In genomic region chr2:167841339-167842240, GRCm38 (mm10) we compare ENCODE assay signal across 15 mouse cellular contexts.
DNase-seq lines count a peak whose midpoint lies in the region; ATAC-seq and TF ChIP-seq lines count a peak whose summit lies in the region.
"Had no signal": no experiment of that assay in that cellular context is flagged by ENCODE, and none has a peak within 500 bp of the region (broad histone marks: within the 10 kb centered on the region; RNA-seq: fewer than 3 reads in every experiment).

No protein-coding gene starts in this region.

- peak overlapping the region; percentile 64 for H3K27ac ChIP-seq in heart, adult 2 months
- H3K27ac ChIP-seq in lung, embryonic 15.5 days: peak overlapping the region; percentile 60; the same call in 1 of the 2 replicates
- no peak overlapping the region for H3K27ac ChIP-seq in intestine, postnatal 0 days (ENCODE audit: low read depth, low read length)
- no peak overlapping the region for H3K27ac ChIP-seq in neural tube, embryonic 15.5 days (replicated peaks)
- H3K27ac ChIP-seq: forebrain, embryonic 15.5 days had no signal

- no peak overlapping the region for H3K4me2 ChIP-seq in lung, embryonic 15.5 days
- no peak overlapping the region for H3K4me2 ChIP-seq in intestine, postnatal 0 days (replicated peaks; ENCODE audit: low read depth)
- H3K4me2 ChIP-seq in neural tube, embryonic 15.5 days: no peak overlapping the region
- H3K4me2 ChIP-seq: forebrain, embryonic 15.5 days had no signal

- WGBS in heart, adult 2 months: 39% methylated on average over 22 of the region's 22 CpGs
- WGBS in lung, embryonic 15.5 days: 33% methylated on average over 22 of the region's 22 CpGs
- 44% methylated on average over 22 of the region's 22 CpGs for whole genome bisulfite sequencing in intestine, postnatal 0 days
- 39% methylated on average over 22 of the region's 22 CpGs for WGBS in neural tube, embryonic 15.5 days

- no peaks in the 10 kb centered on the region for H3K27me3 ChIP-seq in heart, adult 2 months (ENCODE audit: control insufficient read depth, insufficient read depth, low read length)
- H3K27me3 ChIP-seq in lung, embryonic 15.5 days: no peaks in the 10 kb centered on the region
- H3K27me3 ChIP-seq in intestine, postnatal 0 days (replicated peaks; ENCODE audit: control insufficient read depth, insufficient read depth, low read length): no peaks in the 10 kb centered on the region
- H3K27me3 ChIP-seq in neural tube, embryonic 15.5 days (replicated peaks): no peaks in the 10 kb centered on the region
- H3K27me3 ChIP-seq: forebrain, embryonic 15.5 days had no signal

- no peak for TF ChIP-seq POLR2A in heart, adult 2 months (IDR thresholded peaks at IDR 0.05; ENCODE audit: insufficient read depth, low read depth, low read length)

- no peak for TF ChIP-seq CTCF in heart, adult 2 months (IDR thresholded peaks at IDR 0.05)
- no peak for TF ChIP-seq CTCF in intestine, postnatal 0 days (IDR thresholded peaks at IDR 0.05; ENCODE audit: low read depth)

- TF ChIP-seq EP300 in heart, adult 2 months (IDR thresholded peaks at IDR 0.05; ENCODE audit: insufficient read depth, low read depth, low read length): 0 out of 2 replicates have a peak, but pooled peaks have one; percentile 33

- H3K4me1 ChIP-seq in heart, adult 2 months (ENCODE audit: control insufficient read depth, insufficient read depth, low read length): peaks cover 11% of the 10 kb centered on the region
- peaks cover 66% of the 10 kb centered on the region for H3K4me1 ChIP-seq in lung, embryonic 15.5 days
- no peaks in the 10 kb centered on the region for H3K4me1 ChIP-seq in intestine, postnatal 0 days (replicated peaks; ENCODE audit: control insufficient read depth, insufficient read depth, low read length)
- H3K4me1 ChIP-seq in neural tube, embryonic 15.5 days: peaks cover 3% of the 10 kb centered on the region; the same call in 1 of the 2 replicates

- no peak overlapping the region for H3K4me3 ChIP-seq in heart, adult 2 months
- no peak overlapping the region for H3K4me3 ChIP-seq in lung, embryonic 15.5 days
- H3K4me3 ChIP-seq in intestine, postnatal 0 days (ENCODE audit: low read depth, low read length): no peak overlapping the region
- no peak overlapping the region for H3K4me3 ChIP-seq in neural tube, embryonic 15.5 days (replicated peaks)
- H3K4me3 ChIP-seq: forebrain, embryonic 15.5 days had no signal

- peak overlapping the region; percentile 15; the same call in 1 of the 2 replicates for H3K9ac ChIP-seq in heart, adult 2 months (ENCODE audit: low read depth, low read length)
- H3K9ac ChIP-seq in lung, embryonic 15.5 days: no peak overlapping the region
- 0 out of 2 replicates have a peak overlapping the region, but pooled peaks have one; percentile 31 for H3K9ac ChIP-seq in intestine, postnatal 0 days (ENCODE audit: low read depth, low read length)
- H3K9ac ChIP-seq in neural tube, embryonic 15.5 days (replicated peaks): no peak overlapping the region
- H3K9ac ChIP-seq: forebrain, embryonic 15.5 days had no signal

- no peak for DNase-seq in heart, adult 2 months
- no peak for DNase-seq in heart, postnatal 4 days
- no peak for DNase-seq in lung, adult 18-20 months
- DNase-seq in embryo, embryonic 9.5 days (ENCODE audit: extremely low spot score): no peak
- DNase-seq: B cell, adult 2 months; cerebellum, adult 9-10 months; gastrocnemius, postnatal 14 days; kidney, postnatal 14 days; left cerebral cortex, postnatal 4 days; thymus, postnatal 14 days had no signal

- H3K9me3 ChIP-seq in lung, embryonic 15.5 days: no peaks in the 10 kb centered on the region
- H3K9me3 ChIP-seq in intestine, postnatal 0 days (ENCODE audit: control insufficient read depth): no peaks in the 10 kb centered on the region
- H3K9me3 ChIP-seq in neural tube, embryonic 15.5 days (replicated peaks): no peaks in the 10 kb centered on the region
- H3K9me3 ChIP-seq: forebrain, embryonic 15.5 days had no signal

- no peak; the same call in 1 of the 2 replicates for ATAC-seq in lung, embryonic 15.5 days (ENCODE audit: borderline replicate concordance, extremely low read depth, low FRiP score, low TSS enrichment)
- no peak for ATAC-seq in intestine, postnatal 0 days
- peak; percentile 10 for ATAC-seq in megakaryocyte progenitor cell, adult 5-6 weeks (replicated peaks; ENCODE audit: poor library complexity)
- ATAC-seq in neural tube, embryonic 15.5 days (ENCODE audit: low FRiP score): no peak
- ATAC-seq: forebrain, embryonic 15.5 days had no signal

- no peaks in the 10 kb centered on the region for H3K79me2 ChIP-seq in heart, adult 2 months (replicated peaks; ENCODE audit: control insufficient read depth, insufficient read depth, low read length)

- intact Hi-C loops in heart, adult 2 months (cut with DNase I): no loop called here

- no peaks in the 10 kb centered on the region for H3K36me3 ChIP-seq in heart, adult 2 months (ENCODE audit: control insufficient read depth, insufficient read depth, low read length)
- H3K36me3 ChIP-seq in lung, embryonic 15.5 days: no peaks in the 10 kb centered on the region
- no peaks in the 10 kb centered on the region for H3K36me3 ChIP-seq in intestine, postnatal 0 days (ENCODE audit: control insufficient read depth, insufficient read depth)
- H3K36me3 ChIP-seq in neural tube, embryonic 15.5 days: no peaks in the 10 kb centered on the region
- H3K36me3 ChIP-seq: forebrain, embryonic 15.5 days had no signal

Comparison
In these comparisons a context has a peak if more than half of its experiments do, and no peak if none do; other contexts are left out.
1. H3K27ac ChIP-seq: peak in heart, adult 2 months (single experiment) and lung, embryonic 15.5 days (single experiment); none in intestine, postnatal 0 days (single experiment) and neural tube, embryonic 15.5 days (single experiment).
2. H3K9ac ChIP-seq: peak in heart, adult 2 months (single experiment) and intestine, postnatal 0 days (single experiment); none in lung, embryonic 15.5 days (single experiment) and neural tube, embryonic 15.5 days (single experiment).